Mouse (Mus musculus) liver, embryonic 15.5 days (tissue): ENCODE measurements around the gene Exoc3l. TPM values are rescaled to one million over a fixed set of nuclear protein-coding genes. Genes with fewer than 3 reads are reported as not detected.

Experiments
- ATAC-seq: fragments of 200-750 bp; cut with Nextera tagmentation; 2 replicates; pipeline ENCODE4 v1.8.0; 2017; ENCODE audit warnings: moderate number of reproducible peaks, mild to moderate bottlenecking, moderate library complexity; ENCODE audit not compliant: insufficient read depth
- H3K27ac ChIP-seq: fragments of 300-500 bp; sonication (generic); replicated peaks from 2 replicates; pipeline ENCODE4 v1.5.1; 2015; ENCODE audit warnings: mild to moderate bottlenecking, inconsistent platforms
- H3K27me3 ChIP-seq: fragments of 300-500 bp; sonication (generic); 2 replicates; pipeline ENCODE4 v1.6.1; 2015; ENCODE audit warnings: mild to moderate bottlenecking, inconsistent platforms
- H3K36me3 ChIP-seq: fragments of 300-500 bp; sonication (generic); replicated peaks from 2 replicates; pipeline ENCODE4 v1.6.1; 2015; ENCODE audit warnings: moderate library complexity, mild to moderate bottlenecking, inconsistent platforms
- H3K4me1 ChIP-seq: fragments of 300-500 bp; sonication (generic); replicated peaks from 2 replicates; pipeline ENCODE4 v1.6.1; 2015; ENCODE audit warnings: inconsistent platforms
- H3K4me2 ChIP-seq: fragments of 300-500 bp; sonication (generic); 2 replicates; pipeline ENCODE4 v1.6.1; 2015; ENCODE audit warnings: moderate library complexity, mild to moderate bottlenecking, inconsistent platforms
- H3K4me3 ChIP-seq: fragments of 300-500 bp; sonication (generic); replicated peaks from 2 replicates; pipeline ENCODE4 v1.5.1; 2015; ENCODE audit warnings: mild to moderate bottlenecking, inconsistent platforms
- H3K9ac ChIP-seq: fragments of 300-500 bp; sonication (generic); 2 replicates; pipeline ENCODE4 v1.6.1; 2015; ENCODE audit warnings: moderate library complexity, mild to moderate bottlenecking, inconsistent platforms
- H3K9me3 ChIP-seq: fragments of 300-500 bp; sonication (generic); replicated peaks from 2 replicates; pipeline ENCODE4 v1.6.1; 2016; ENCODE audit warnings: inconsistent platforms
- WGBS: fragments of 180-500 bp; shearing (Covaris S2); methylation state at CpG from one replicate; pipeline ENCODE4 v1.1.7; 2015; ENCODE audit warnings: mixed read lengths; ENCODE audit not compliant: insufficient replicate concordance; 5-methylcytosine and 5-hydroxymethylcytosine counted together
- polyA plus RNA-seq: library from polyadenylated mRNA; unstranded; fragments of >200 nt; fragmentation: Nextera tagmentation; extraction: Ambion mirVana; gene quantifications from 2 replicates; pipeline ENCODE4 v1.2.1, GENCODE M21; 2015

Gene Exoc3l
- polyA plus RNA-seq, 1 experiment from 2014 or later = 6.0 TPM

- H3K4me3 ChIP-seq = no peak overlapping the region
- H3K9ac ChIP-seq = no peak overlapping the region
- H3K9me3 ChIP-seq = no peaks in the 10 kb centered on the region
- no peak for ATAC-seq
- peaks cover 68% of the 10 kb centered on the region for H3K36me3 ChIP-seq
- WGBS = 92% methylated on average over 22 of the region's 22 CpGs
- H3K4me2 ChIP-seq = no peak overlapping the region
- H3K27me3 ChIP-seq = no peaks in the 10 kb centered on the region
- H3K27ac ChIP-seq = no peak overlapping the region
- H3K4me1 ChIP-seq = peaks cover 14% of the 10 kb centered on the region
Observed at GRCm38 (mm10) chr8:105331469-105331868, 35.6 kb upstream of the Exoc3l start.

GRCm38 (mm10) chr8:105330325-105330724 is 34.4 kb upstream of the Exoc3l start:
- Histone ChIP-seq H3K27ac (no peak overlapping the region), H3K9me3 (no peaks in the 10 kb centered on the region), H3K36me3 (peaks cover 59% of the 10 kb centered on the region), H3K4me2 (no peak overlapping the region), H3K4me1 (peaks cover 18% of the 10 kb centered on the region), H3K4me3 (no peak overlapping the region), H3K27me3 (no peaks in the 10 kb centered on the region), H3K9ac (no peak overlapping the region)
- no peak for ATAC-seq
- WGBS = 86% methylated on average over 12 of the region's 12 CpGs

GRCm38 (mm10) chr8:105326968-105327367 is 31.1 kb upstream of the Exoc3l start:
- Histone ChIP-seq H3K27me3 (no peaks in the 10 kb centered on the region), H3K27ac (peak overlapping the region; percentile 96), H3K9ac (peak overlapping the region; percentile 81), H3K4me2 (peak overlapping the region; percentile 80), H3K4me1 (peaks cover 49% of the 10 kb centered on the region), H3K9me3 (no peaks in the 10 kb centered on the region), H3K4me3 (peak overlapping the region; percentile 73), H3K36me3 (peaks cover 53% of the 10 kb centered on the region)
- no peak for ATAC-seq
- WGBS = 18% methylated on average over 6 of the region's 6 CpGs

- peak; percentile 72 for ATAC-seq
- WGBS = under 1% methylated on average over 36 of the region's 36 CpGs
Observed at GRCm38 (mm10) chr8:105326141-105326672, 30.3 kb upstream of the Exoc3l start, which contains the start of the genes Lrrc29 and Tmem208. Gene Lrrc29, minus strand, starts transcription at chr8:105326278. Gene Tmem208, plus strand, starts transcription at chr8:105326354.

GRCm38 (mm10) chr8:105325641-105326093 is 29.8 kb upstream of the Exoc3l start:
- Histone ChIP-seq H3K4me2 (peak overlapping the region; percentile 84), H3K27ac (peak overlapping the region; percentile 96), H3K4me3 (peak overlapping the region; percentile 73), H3K36me3 (peaks cover 44% of the 10 kb centered on the region), H3K27me3 (no peaks in the 10 kb centered on the region), H3K9me3 (no peaks in the 10 kb centered on the region), H3K9ac (peak overlapping the region; percentile 81), H3K4me1 (peaks cover 58% of the 10 kb centered on the region)
- WGBS = under 1% methylated on average over 12 of the region's 12 CpGs
- peak; percentile 6 for ATAC-seq

More at GRCm38 (mm10) chr8:105326141-105326672, 30.3 kb upstream of the Exoc3l start, which contains the start of the genes Lrrc29 and Tmem208:
- peaks cover 48% of the 10 kb centered on the region for H3K36me3 ChIP-seq
- peak within 1 kb of the TSS; percentile 84 for H3K4me2 ChIP-seq
- peak within 1 kb of the TSS; percentile 81 for H3K9ac ChIP-seq
- peak within 1 kb of the TSS; percentile 73 for H3K4me3 ChIP-seq
- peaks cover 56% of the 10 kb centered on the region for H3K4me1 ChIP-seq
- H3K27ac ChIP-seq = peak within 1 kb of the TSS; percentile 96
- H3K9me3 ChIP-seq = no peaks in the 10 kb centered on the region
- H3K27me3 ChIP-seq = no peaks in the 10 kb centered on the region

- peak overlapping the region; percentile 96 for H3K27ac ChIP-seq
- no peaks in the 10 kb centered on the region for H3K27me3 ChIP-seq
- peak overlapping the region; percentile 84 for H3K4me2 ChIP-seq
- H3K36me3 ChIP-seq = peaks cover 40% of the 10 kb centered on the region
- no peaks in the 10 kb centered on the region for H3K9me3 ChIP-seq
- H3K4me1 ChIP-seq = peaks cover 80% of the 10 kb centered on the region
- peak overlapping the region; percentile 56 for H3K9ac ChIP-seq
- WGBS = 24% methylated on average over 4 of the region's 4 CpGs
- H3K4me3 ChIP-seq = peak overlapping the region; percentile 73
- ATAC-seq = peak; percentile 83
Observed at GRCm38 (mm10) chr8:105323183-105323582, 27.3 kb upstream of the Exoc3l start.

- Histone ChIP-seq H3K9ac (no peak overlapping the region), H3K9me3 (no peaks in the 10 kb centered on the region), H3K4me3 (no peak overlapping the region), H3K4me1 (peaks cover 74% of the 10 kb centered on the region), H3K27me3 (no peaks in the 10 kb centered on the region), H3K36me3 (peaks cover 78% of the 10 kb centered on the region), H3K27ac (peak overlapping the region; percentile 54; the same call in 1 of the 2 replicates), H3K4me2 (no peak overlapping the region)
- 74% methylated on average over 11 of the region's 11 CpGs for WGBS
- no peak for ATAC-seq
Observed at GRCm38 (mm10) chr8:105318662-105319190, 22.8 kb upstream of the Exoc3l start.

GRCm38 (mm10) chr8:105317941-105318340 is 22.0 kb upstream of the Exoc3l start:
- peaks cover 84% of the 10 kb centered on the region for H3K36me3 ChIP-seq
- no peak overlapping the region for H3K4me3 ChIP-seq
- H3K9me3 ChIP-seq = no peaks in the 10 kb centered on the region
- no peak for ATAC-seq
- peaks cover 75% of the 10 kb centered on the region for H3K4me1 ChIP-seq
- no peak overlapping the region for H3K4me2 ChIP-seq
- 82% methylated on average over 4 of the region's 4 CpGs for WGBS
- no peak overlapping the region; the same call in 1 of the 2 replicates for H3K27ac ChIP-seq
- H3K27me3 ChIP-seq = no peaks in the 10 kb centered on the region
- H3K9ac ChIP-seq = no peak overlapping the region

- no peaks in the 10 kb centered on the region for H3K27me3 ChIP-seq
- H3K36me3 ChIP-seq = peaks cover 100% of the 10 kb centered on the region
- H3K4me3 ChIP-seq = no peak overlapping the region
- no peak overlapping the region; the same call in 1 of the 2 replicates for H3K27ac ChIP-seq
- no peak overlapping the region for H3K4me2 ChIP-seq
- peaks cover 73% of the 10 kb centered on the region for H3K4me1 ChIP-seq
- no peaks in the 10 kb centered on the region for H3K9me3 ChIP-seq
- WGBS = 92% methylated on average over 18 of the region's 18 CpGs
- no peak overlapping the region for H3K9ac ChIP-seq
- ATAC-seq = no peak
Observed at GRCm38 (mm10) chr8:105315073-105315769, 19.3 kb upstream of the Exoc3l start.

GRCm38 (mm10) chr8:105313622-105314402 is 17.9 kb upstream of the Exoc3l start:
- WGBS = 72% methylated on average over 9 of the region's 9 CpGs
- H3K27me3 ChIP-seq = no peaks in the 10 kb centered on the region
- peaks cover 100% of the 10 kb centered on the region for H3K36me3 ChIP-seq
- peak overlapping the region; percentile 54 for H3K4me2 ChIP-seq
- peak overlapping the region; percentile 60 for H3K27ac ChIP-seq
- ATAC-seq = peak; percentile 22
- no peaks in the 10 kb centered on the region for H3K9me3 ChIP-seq
- H3K4me3 ChIP-seq = no peak overlapping the region
- H3K4me1 ChIP-seq = peaks cover 59% of the 10 kb centered on the region
- peak overlapping the region; percentile 35; the same call in 1 of the 2 replicates for H3K9ac ChIP-seq
